8 mouse cellular contexts compared by ENCODE assay signal in genomic region chr10:19043529-19044262, GRCm38 (mm10). TPM values are rescaled to one million over a fixed set of nuclear protein-coding genes. Genes with fewer than 3 reads are reported as not detected.
DNase-seq lines count a peak whose midpoint lies in the region; ATAC-seq and TF ChIP-seq lines count a peak whose summit lies in the region.

No protein-coding gene starts in this region.

- 66% methylated on average over 4 of the region's 4 CpGs for WGBS in heart, embryonic 12.5 days

- no peaks in the 10 kb centered on the region for H3K27me3 ChIP-seq in heart, embryonic 12.5 days (replicated peaks)
- H3K27me3 ChIP-seq in C2C12 (ENCODE audit: control insufficient read depth, insufficient read depth, insufficient read length) = no peaks in the 10 kb centered on the region

- no peak for ATAC-seq in heart, embryonic 12.5 days (ENCODE audit: insufficient number of reproducible peaks, low FRiP score)
- no peak for ATAC-seq in erythroid progenitor cell, adult 5-6 weeks (replicated peaks; ENCODE audit: low FRiP score, poor library complexity, severe bottlenecking)

- no peak overlapping the region for H3K27ac ChIP-seq in heart, embryonic 12.5 days (ENCODE audit: poor library complexity, severe bottlenecking)
- H3K27ac ChIP-seq in cortical plate, adult 2 months (ENCODE audit: insufficient read depth, low read length) = peak overlapping the region; percentile 84; the same call in 1 of the 2 replicates

- peak; percentile 95 for DNase-seq in heart, adult 11 months
- DNase-seq in monocyte, adult 2 months (ENCODE audit: low read depth in 1 of 2, low spot score in 2 of 2) = peak; percentile 26 to 34
- DNase-seq in left cerebral cortex, adult 11 months (ENCODE audit: low spot score) = no peak
- DNase-seq in gastrocnemius, postnatal 10 days = no peak

- H3K9me3 ChIP-seq in heart, embryonic 12.5 days (replicated peaks) = no peaks in the 10 kb centered on the region

- no peaks in the 10 kb centered on the region for H3K36me3 ChIP-seq in heart, embryonic 12.5 days
- H3K36me3 ChIP-seq in C2C12 (ENCODE audit: control insufficient read depth, insufficient read depth) = no peaks in the 10 kb centered on the region

- no peak overlapping the region for H3K4me2 ChIP-seq in heart, embryonic 12.5 days

- peak overlapping the region; percentile 47 for H3ac ChIP-seq in C2C12 (ENCODE audit: control insufficient read depth, insufficient read length, low read depth)

- no peak for TF ChIP-seq POLR2A in cortical plate, adult 2 months (IDR thresholded peaks at IDR 0.05; ENCODE audit: extremely low read depth, insufficient read depth, low read length)

- H3K4me1 ChIP-seq in heart, embryonic 12.5 days (replicated peaks) = no peaks in the 10 kb centered on the region
- no peaks in the 10 kb centered on the region for H3K4me1 ChIP-seq in cortical plate, adult 2 months (ENCODE audit: control insufficient read depth, insufficient read depth, low read length)

- no peak overlapping the region for H3K4me3 ChIP-seq in heart, embryonic 12.5 days
- H3K4me3 ChIP-seq in C2C12 (ENCODE audit: insufficient read depth, poor library complexity, severe bottlenecking) = peak overlapping the region; percentile 11
- H3K4me3 ChIP-seq in cortical plate, adult 2 months (ENCODE audit: insufficient read depth, low read length) = peak overlapping the region; percentile 29; the same call in 1 of the 2 replicates

- H3K79me3 ChIP-seq in C2C12 (ENCODE audit: low read depth) = no peaks in the 10 kb centered on the region

- H3K9ac ChIP-seq in heart, embryonic 12.5 days = no peak overlapping the region

- no peaks in the 10 kb centered on the region for H3K79me2 ChIP-seq in C2C12 (ENCODE audit: control insufficient read depth, insufficient read depth)

- TF ChIP-seq CTCF in C2C12 (IDR thresholded peaks at IDR 0.05; ENCODE audit: control insufficient read depth, insufficient read depth, insufficient read length) = no peak
- TF ChIP-seq CTCF in cortical plate, adult 2 months (IDR thresholded peaks at IDR 0.05; ENCODE audit: extremely low read depth, insufficient read depth, low read length) = no peak

TF ChIP-seq in C2C12, 6 proteins besides CTCF, POLR2A, EP300 and RAD21:
- TF ChIP-seq FOSL1 (IDR thresholded peaks at IDR 0.05; ENCODE audit: insufficient read depth, low read length, poor library complexity, severe bottlenecking) (no peak), CEBPB (IDR thresholded peaks at IDR 0.05; ENCODE audit: low read depth) (no peak), MAX (IDR thresholded peaks at IDR 0.05) (no peak), MYOG (IDR thresholded peaks at IDR 0.05; ENCODE audit: control insufficient read depth, extremely low read depth, insufficient read length) (no peak), MYOD1 (IDR thresholded peaks at IDR 0.05; ENCODE audit: control insufficient read depth, insufficient read length, low read depth) (no peak), USF1 (IDR thresholded peaks at IDR 0.05; ENCODE audit: low read depth) (no peak)

RNA-seq across cellular contexts. Expression of gene Tnfaip3, which starts 28.2 kb away (rescaled TPM):
- 3.3 and 3.9 TPM in 2 replicates for polyA plus RNA-seq in heart, embryonic 12.5 days (2016; fragmentation: Nextera tagmentation; extraction: Ambion mirVana)
- polyA plus RNA-seq in C2C12 (2012; fragmentation: generic; extraction: Trizol) = 4.3 TPM
- 2.0 and 2.3 TPM in 2 replicates for polyA plus RNA-seq in cortical plate, adult 2 months (2012; rRNA removed)
- total RNA-seq in erythroid progenitor cell, adult 5-6 weeks (2015; ENCODE audit: low replicate concordance) = 21.3 and 42.3 TPM in 2 replicates
- 4.3 and 6.2 TPM in 2 replicates for total RNA-seq in erythroid progenitor cell, adult 5-6 weeks (2017; ENCODE audit: low replicate concordance)
- 1 to 10 TPM; 4.7 to 8.8 TPM for total RNA-seq in gastrocnemius, postnatal 10 days (2021)

Comparison
In these comparisons a context has a peak if more than half of its experiments do, and no peak if none do; other contexts are left out.
1. DNase-seq: peak in heart, adult 11 months (single experiment) and monocyte, adult 2 months (2 of 2); none in left cerebral cortex, adult 11 months (single experiment) and gastrocnemius, postnatal 10 days (single experiment).